Comparison of ENCODE assay signal across 8 mouse cellular contexts in genomic region chr8:111536031-111536977, GRCm38 (mm10). TPM values are rescaled to one million over a fixed set of nuclear protein-coding genes. Genes with fewer than 3 reads are reported as not detected.
DNase-seq lines count a peak whose midpoint lies in the region; ATAC-seq lines count a peak whose summit lies in the region.

TSS of gene Znrf1 (plus strand) at chr8:111536097.

- H3K9ac ChIP-seq in hindbrain, embryonic 14.5 days, result peak within 1 kb of the TSS; percentile 100

- peak within 1 kb of the TSS; percentile 99 for H3K4me3 ChIP-seq in hindbrain, embryonic 14.5 days (replicated peaks; ENCODE audit: low read length)

- ATAC-seq in hindbrain, embryonic 14.5 days (ENCODE audit: low FRiP score), result peak; percentile 93

- H3K4me1 ChIP-seq in hindbrain, embryonic 14.5 days (replicated peaks; ENCODE audit: control insufficient read depth, insufficient read depth, low read length), result peaks cover 31% of the 10 kb centered on the region

- under 1% methylated on average over 46 of the region's 100 CpGs for WGBS in hindbrain, embryonic 14.5 days

- H3K9me3 ChIP-seq in hindbrain, embryonic 14.5 days (ENCODE audit: control insufficient read depth, low read length), result no peaks in the 10 kb centered on the region

- peak within 1 kb of the TSS; percentile 96 for H3K27ac ChIP-seq in hindbrain, embryonic 14.5 days

- no peaks in the 10 kb centered on the region for H3K27me3 ChIP-seq in hindbrain, embryonic 14.5 days (ENCODE audit: control insufficient read depth, insufficient read depth, low read length)

- DNase-seq in T-cell, adult 2 months (ENCODE audit: low spot score), result peak; percentile 67
- DNase-seq in cerebellum, postnatal 25 days, result peak; percentile 80 to 88
- DNase-seq in frontal cortex, postnatal 36 days (ENCODE audit: low spot score in 2 of 2), result peak; percentile 64 to 67
- peak; percentile 79 for DNase-seq in hindbrain, embryonic 14.5 days (ENCODE audit: low spot score)
- DNase-seq in left cerebral cortex, adult 11 months (ENCODE audit: low spot score), result peak; percentile 37
- peak; percentile 83 to 91 for DNase-seq in lung, postnatal 4 days
- peak; percentile 72 for DNase-seq in right cerebral cortex, adult 18-20 months
- DNase-seq in urinary bladder, postnatal 10 days (ENCODE audit: low spot score), result peak; percentile 23

- H3K4me2 ChIP-seq in hindbrain, embryonic 14.5 days (replicated peaks), result peak within 1 kb of the TSS; percentile 77

- peaks cover 4% of the 10 kb centered on the region; the same call in 1 of the 2 replicates for H3K36me3 ChIP-seq in hindbrain, embryonic 14.5 days (replicated peaks; ENCODE audit: control insufficient read depth, insufficient read depth)

RNA-seq across cellular contexts. Expression of gene Znrf1, which starts in this region (rescaled TPM):
- polyA plus RNA-seq in hindbrain, embryonic 14.5 days (2014; fragmentation: Nextera tagmentation; extraction: Ambion mirVana), result 108 and 116 TPM in 2 replicates

Comparison
In these comparisons a context has a peak if more than half of its experiments do, and no peak if none do; other contexts are left out.
1. Peak in every context shown above with its lines: DNase-seq, ATAC-seq, H3K4me3 ChIP-seq and H3K27ac ChIP-seq.
2. DNase-seq: peak in every context shown above with its lines; median percentile 87 in lung, postnatal 4 days; 84 in cerebellum, postnatal 25 days; 79 in hindbrain, embryonic 14.5 days; 72 in right cerebral cortex, adult 18-20 months; 67 in T-cell, adult 2 months; 66 in frontal cortex, postnatal 36 days; 37 in left cerebral cortex, adult 11 months; 23 in urinary bladder, postnatal 10 days.